Mouse (Mus musculus): ENCODE data around the gene Suds3. TPM values are rescaled to one million over a fixed set of nuclear protein-coding genes. Genes with fewer than 3 reads are reported as not detected.

Suds3 gene
- total RNA-seq, 1 experiment: 58.7 TPM

GRCm38 (mm10) chr5:117108731-117109130 is 7.2 kb downstream of the Suds3 start:
- in situ Hi-C loops (cut with MboI; ENCODE audit: low sequenced_read_pairs in 2 of 2, unreplicated experiment in 2 of 2): no loop called here
- H3K9ac ChIP-seq (ENCODE audit: insufficient read depth, low read depth, low read length, poor library complexity, severe bottlenecking): no peak overlapping the region
- no peak for TF ChIP-seq HCFC1 (IDR thresholded peaks at IDR 0.05; ENCODE audit: borderline replicate concordance, insufficient read depth, low read length)
- peaks cover 48% of the 10 kb centered on the region for H3K36me3 ChIP-seq (ENCODE audit: control insufficient read depth, insufficient read depth, low read length, poor library complexity, severe bottlenecking)
- no peak overlapping the region for H3K27ac ChIP-seq (ENCODE audit: insufficient read depth, low read depth, low read length, poor library complexity, severe bottlenecking)
- DNase-seq (ENCODE audit: low read depth, low spot score): no peak
- H3K4me1 ChIP-seq (ENCODE audit: control insufficient read depth in 2 of 2, insufficient read depth in 2 of 2, low read length in 2 of 2, poor library complexity in 1 of 2): peaks cover 5 to 10% of the 10 kb centered on the region in 2 experiments; a peak in 2 of 4 replicates
- H3K4me3 ChIP-seq (ENCODE audit: insufficient read depth in 1 of 2, low read depth in 1 of 2, low read length in 2 of 2, poor library complexity in 1 of 2, severe bottlenecking in 1 of 2): no peak overlapping the region
- no peaks in the 10 kb centered on the region for H3K9me3 ChIP-seq (ENCODE audit: control insufficient read depth, insufficient read depth, low read depth, low read length)

- no peaks in the 10 kb centered on the region for H3K9me3 ChIP-seq (ENCODE audit: control insufficient read depth, insufficient read depth, low read depth, low read length)
- peaks cover 50% of the 10 kb centered on the region for H3K36me3 ChIP-seq (ENCODE audit: control insufficient read depth, insufficient read depth, low read length, poor library complexity, severe bottlenecking)
- H3K9ac ChIP-seq (ENCODE audit: insufficient read depth, low read depth, low read length, poor library complexity, severe bottlenecking): no peak overlapping the region
- no peak overlapping the region for H3K27ac ChIP-seq (ENCODE audit: insufficient read depth, low read depth, low read length, poor library complexity, severe bottlenecking)
- no peak for DNase-seq (ENCODE audit: low read depth, low spot score)
- peaks cover 5 to 10% of the 10 kb centered on the region in 2 experiments; a peak in 2 of 4 replicates for H3K4me1 ChIP-seq (ENCODE audit: control insufficient read depth in 2 of 2, insufficient read depth in 2 of 2, low read length in 2 of 2, poor library complexity in 1 of 2)
- in situ Hi-C loops (cut with MboI; ENCODE audit: low sequenced_read_pairs in 2 of 2, unreplicated experiment in 2 of 2): no loop called here
- H3K4me3 ChIP-seq (ENCODE audit: insufficient read depth in 1 of 2, low read depth in 1 of 2, low read length in 2 of 2, poor library complexity in 1 of 2, severe bottlenecking in 1 of 2): no peak overlapping the region
- TF ChIP-seq HCFC1 (IDR thresholded peaks at IDR 0.05; ENCODE audit: borderline replicate concordance, insufficient read depth, low read length) (no peak), CHD2 (IDR thresholded peaks at IDR 0.05; ENCODE audit: low read depth, low read length) (no peak), MAFK (IDR thresholded peaks at IDR 0.05; ENCODE audit: insufficient read depth, low read depth, low read length) (no peak), ZNF384 (IDR thresholded peaks at IDR 0.05; ENCODE audit: low read depth, low read length) (no peak), ZC3H11A (IDR thresholded peaks at IDR 0.05; ENCODE audit: borderline replicate concordance, low read depth, low read length) (no peak)
Observed at GRCm38 (mm10) chr5:117108292-117108691, 7.6 kb downstream of the Suds3 start.

- Histone ChIP-seq H3K36me3 (ENCODE audit: control insufficient read depth, insufficient read depth, low read length, poor library complexity, severe bottlenecking) (peaks cover 49% of the 10 kb centered on the region), H3K4me1 (ENCODE audit: control insufficient read depth in 2 of 2, insufficient read depth in 2 of 2, low read length in 2 of 2, poor library complexity in 1 of 2) (peaks cover 0 to 4% of the 10 kb centered on the region in 2 experiments; a peak in 1 of 4 replicates), H3K4me3 (ENCODE audit: insufficient read depth in 1 of 2, low read depth in 1 of 2, low read length in 2 of 2, poor library complexity in 1 of 2, severe bottlenecking in 1 of 2) (no peak overlapping the region), H3K27ac (ENCODE audit: insufficient read depth, low read depth, low read length, poor library complexity, severe bottlenecking) (no peak overlapping the region), H3K9me3 (ENCODE audit: control insufficient read depth, insufficient read depth, low read depth, low read length) (no peaks in the 10 kb centered on the region), H3K9ac (ENCODE audit: insufficient read depth, low read depth, low read length, poor library complexity, severe bottlenecking) (no peak overlapping the region)
- no peak for DNase-seq (ENCODE audit: low read depth, low spot score)
- TF ChIP-seq MAFK (IDR thresholded peaks at IDR 0.05; ENCODE audit: insufficient read depth, low read depth, low read length): no peak
- no peak for TF ChIP-seq ZNF384 (IDR thresholded peaks at IDR 0.05; ENCODE audit: low read depth, low read length)
- no peak for TF ChIP-seq CHD2 (IDR thresholded peaks at IDR 0.05; ENCODE audit: low read depth, low read length)
- TF ChIP-seq HCFC1 (IDR thresholded peaks at IDR 0.05; ENCODE audit: borderline replicate concordance, insufficient read depth, low read length): no peak
- no peak for TF ChIP-seq ZC3H11A (IDR thresholded peaks at IDR 0.05; ENCODE audit: borderline replicate concordance, low read depth, low read length)
- in situ Hi-C loops (cut with MboI; ENCODE audit: low sequenced_read_pairs in 2 of 2, unreplicated experiment in 2 of 2): no loop called here
Observed at GRCm38 (mm10) chr5:117105761-117106160, 10.2 kb downstream of the Suds3 start.

DNA sequence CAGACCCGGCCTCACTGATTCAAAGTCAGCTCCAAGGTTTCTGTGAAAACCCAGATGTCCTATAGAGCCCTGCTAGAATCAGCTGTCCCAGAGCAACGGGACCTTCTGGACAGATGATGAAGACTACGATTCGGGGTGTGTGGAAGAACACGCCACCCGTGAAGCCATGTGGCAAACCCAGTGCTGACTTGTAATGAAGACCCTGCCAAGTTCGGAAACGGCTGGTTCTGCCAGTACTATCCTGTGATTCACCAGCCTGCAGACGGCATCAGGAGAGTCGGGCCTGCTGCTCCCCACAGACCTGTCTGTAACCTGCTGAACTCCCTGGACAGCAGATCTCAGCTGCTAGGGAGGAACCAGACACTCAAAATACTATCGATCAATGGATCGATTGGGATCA is 11.6 kb downstream of the Suds3 start:
- H3K9me3 ChIP-seq (ENCODE audit: control insufficient read depth, insufficient read depth, low read depth, low read length): no peaks in the 10 kb centered on the region
- peaks cover 0 to 2% of the 10 kb centered on the region in 2 experiments; a peak in 1 of 4 replicates for H3K4me1 ChIP-seq (ENCODE audit: control insufficient read depth in 2 of 2, insufficient read depth in 2 of 2, low read length in 2 of 2, poor library complexity in 1 of 2)
- TF ChIP-seq CHD2 (IDR thresholded peaks at IDR 0.05; ENCODE audit: low read depth, low read length): no peak
- TF ChIP-seq ZC3H11A (IDR thresholded peaks at IDR 0.05; ENCODE audit: borderline replicate concordance, low read depth, low read length): no peak
- no peak for TF ChIP-seq MAFK (IDR thresholded peaks at IDR 0.05; ENCODE audit: insufficient read depth, low read depth, low read length)
- no peak for TF ChIP-seq ZNF384 (IDR thresholded peaks at IDR 0.05; ENCODE audit: low read depth, low read length)
- no peak for TF ChIP-seq HCFC1 (IDR thresholded peaks at IDR 0.05; ENCODE audit: borderline replicate concordance, insufficient read depth, low read length)
- no peak overlapping the region for H3K27ac ChIP-seq (ENCODE audit: insufficient read depth, low read depth, low read length, poor library complexity, severe bottlenecking)
- no peak overlapping the region for H3K4me3 ChIP-seq (ENCODE audit: insufficient read depth in 1 of 2, low read depth in 1 of 2, low read length in 2 of 2, poor library complexity in 1 of 2, severe bottlenecking in 1 of 2)
- H3K36me3 ChIP-seq (ENCODE audit: control insufficient read depth, insufficient read depth, low read length, poor library complexity, severe bottlenecking): peaks cover 51% of the 10 kb centered on the region
- H3K9ac ChIP-seq (ENCODE audit: insufficient read depth, low read depth, low read length, poor library complexity, severe bottlenecking): no peak overlapping the region
- no peak for DNase-seq (ENCODE audit: low read depth, low spot score)
- in situ Hi-C loops (cut with MboI; ENCODE audit: low sequenced_read_pairs in 2 of 2, unreplicated experiment in 2 of 2): no loop called here
